Mouse (Mus musculus) T-helper 2 cell (primary cell): ENCODE measurements at regions not wholly inside any gene's neighbourhood (a gene's known extent, or its start where the extent isn't known, plus 50 kb on each side); places are given as distances from the start of the nearest gene placed in this dataset.

Experiments
- in situ Hi-C: fragments of 300-600 bp; cut with MboI, MseI; formaldehyde crosslinking; loops from one replicate; pipeline ENCODE4 v1.15.1; 2025; ENCODE audit warnings: high pct_unique_total_duplicates

GRCm38 (mm10) chr17:87501098-87501497, 54.4 kb upstream of the Calm2 start:
- in situ Hi-C loops = no loop called here

DNA sequence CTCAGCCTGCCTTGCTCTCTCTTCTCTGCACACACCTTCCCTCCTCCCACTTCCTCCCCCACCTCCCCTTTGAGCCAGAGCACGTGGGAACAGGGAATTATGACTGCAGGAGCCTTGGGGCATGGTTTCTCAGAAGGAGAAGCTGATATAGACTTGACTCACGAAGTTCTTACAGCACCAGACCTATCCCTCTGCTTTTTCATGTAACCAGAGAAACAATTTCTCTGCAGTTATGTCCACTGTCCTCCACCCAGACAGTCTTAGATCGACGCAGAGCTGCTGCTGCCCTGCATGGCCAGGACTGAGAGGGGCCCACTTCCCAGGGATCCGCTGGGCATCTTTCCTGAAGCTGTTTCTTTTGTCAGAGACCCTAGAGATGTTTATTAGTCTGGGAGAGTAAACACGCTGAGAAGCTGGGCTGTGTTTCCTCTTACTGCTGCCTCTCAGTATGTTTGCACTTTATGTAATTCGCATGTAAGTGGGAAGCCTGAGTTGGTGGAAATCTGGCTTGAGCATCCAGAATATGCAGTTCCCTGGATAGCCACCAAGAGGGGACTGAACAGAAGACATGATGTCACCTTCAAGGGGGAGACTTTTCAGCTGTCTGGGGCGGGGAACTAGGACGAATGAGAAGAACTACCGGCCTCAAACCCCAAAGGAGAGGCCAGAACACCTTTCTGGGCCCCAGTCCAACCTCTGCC, 55.1 kb upstream of the Calm2 start:
- in situ Hi-C loops = no loop called here

DNA sequence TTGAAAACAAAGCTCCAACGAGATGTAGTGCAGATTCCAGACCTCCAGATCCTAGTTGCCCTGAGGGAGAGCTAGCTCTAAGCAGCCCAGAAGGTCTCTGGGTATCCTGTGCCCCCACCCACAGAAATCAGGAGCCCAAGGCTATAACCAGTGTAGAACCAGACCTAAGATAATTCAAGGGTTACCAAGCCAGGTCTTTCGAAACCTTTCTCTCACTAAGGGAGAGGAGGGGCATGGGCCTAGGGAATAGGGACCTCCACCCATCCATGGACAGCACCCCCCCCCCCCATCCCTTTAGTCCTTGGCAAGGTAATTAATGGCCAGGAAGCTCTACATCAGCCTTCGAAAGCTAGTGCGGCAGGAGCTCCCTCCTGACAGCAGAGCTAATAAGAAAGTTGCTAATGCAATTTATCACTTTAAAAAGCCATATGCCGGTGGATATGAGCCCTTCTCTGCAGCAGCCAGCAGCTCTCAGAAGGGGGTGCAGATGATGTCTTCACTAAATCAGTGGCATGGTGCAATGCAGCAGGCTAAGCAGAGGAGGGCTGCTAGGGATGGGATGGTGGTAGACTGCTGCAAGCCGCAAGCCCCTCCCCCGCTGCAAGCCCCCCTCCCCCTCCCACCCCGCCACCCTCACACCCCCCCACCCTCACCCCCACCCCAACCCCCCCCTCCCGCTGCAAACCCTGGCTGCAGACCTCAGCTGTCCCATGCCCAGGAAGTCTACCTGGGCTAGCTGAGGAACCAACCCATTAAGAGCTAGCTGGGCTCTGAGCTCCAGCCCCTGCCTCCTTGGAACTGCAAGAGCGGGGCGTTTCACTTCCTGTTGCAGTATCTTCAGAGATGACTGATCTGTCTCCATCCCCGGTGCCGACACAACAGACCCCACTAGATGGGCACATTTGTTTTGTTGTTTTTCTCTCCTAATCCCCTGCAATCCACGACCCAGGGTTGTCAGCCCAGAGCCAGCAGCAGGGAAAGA, 55.9 kb upstream of the Calm2 start:
- in situ Hi-C loops = no loop called here

- in situ Hi-C loops = no loop called here
Observed at GRCm38 (mm10) chr17:87503491-87503890, 56.8 kb upstream of the Calm2 start.

GRCm38 (mm10) chr17:87504960-87505681, 58.4 kb upstream of the Calm2 start:
- in situ Hi-C loops = no loop called here

DNA sequence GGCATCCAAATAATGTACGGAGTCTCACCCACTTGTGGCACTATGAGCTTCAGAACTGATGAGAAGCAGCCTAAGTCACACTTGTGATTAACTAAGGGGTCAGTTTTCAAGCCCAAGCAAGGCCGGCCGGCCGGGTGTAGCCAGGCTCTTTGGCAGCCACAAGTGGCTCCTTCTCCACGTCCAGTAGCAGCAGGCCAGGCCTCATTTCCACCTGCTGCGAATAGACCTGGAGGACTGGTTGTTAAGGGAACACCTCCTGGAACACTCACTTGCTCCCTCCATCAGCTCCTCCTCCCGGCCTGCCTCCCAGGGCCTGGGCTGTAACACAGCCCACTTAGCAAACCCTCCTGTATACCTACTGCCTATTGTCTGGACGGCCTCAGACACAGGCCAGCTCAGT, 61.1 kb upstream of the Calm2 start:
- in situ Hi-C loops = no loop called here

- in situ Hi-C loops = no loop called here
Observed at GRCm38 (mm10) chr17:87508582-87509253, 62.0 kb upstream of the Calm2 start.

DNA sequence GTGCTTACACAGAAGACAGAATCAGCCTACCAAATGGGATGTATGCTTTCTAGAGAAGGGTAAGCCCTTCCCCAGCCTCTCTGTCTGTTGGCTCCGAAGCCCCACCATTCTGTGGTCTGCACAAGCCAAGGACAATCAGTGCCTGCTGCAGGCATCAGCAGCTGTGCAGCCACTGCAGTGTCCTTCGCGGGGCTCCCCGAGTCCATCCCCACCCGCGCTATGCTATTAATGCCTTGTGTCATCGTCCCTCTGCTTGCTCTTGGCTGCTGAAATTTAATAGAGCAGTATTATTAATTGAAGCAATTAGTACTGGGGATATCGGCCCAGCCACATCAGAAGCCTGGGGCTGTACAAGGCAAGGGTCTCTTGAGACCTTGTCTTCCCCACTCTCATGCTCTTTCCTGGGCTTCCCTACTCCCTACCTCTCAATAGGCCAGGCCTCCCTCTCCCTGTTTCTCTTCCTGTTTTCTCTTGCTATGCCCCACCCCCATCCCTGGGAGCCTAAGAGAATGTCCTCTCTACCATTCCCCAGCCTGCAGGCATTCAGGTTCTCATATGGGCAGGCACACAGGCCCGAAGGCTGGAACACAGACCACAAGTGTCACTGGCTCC, 65.4 kb upstream of the Calm2 start:
- in situ Hi-C loops = no loop called here

DNA sequence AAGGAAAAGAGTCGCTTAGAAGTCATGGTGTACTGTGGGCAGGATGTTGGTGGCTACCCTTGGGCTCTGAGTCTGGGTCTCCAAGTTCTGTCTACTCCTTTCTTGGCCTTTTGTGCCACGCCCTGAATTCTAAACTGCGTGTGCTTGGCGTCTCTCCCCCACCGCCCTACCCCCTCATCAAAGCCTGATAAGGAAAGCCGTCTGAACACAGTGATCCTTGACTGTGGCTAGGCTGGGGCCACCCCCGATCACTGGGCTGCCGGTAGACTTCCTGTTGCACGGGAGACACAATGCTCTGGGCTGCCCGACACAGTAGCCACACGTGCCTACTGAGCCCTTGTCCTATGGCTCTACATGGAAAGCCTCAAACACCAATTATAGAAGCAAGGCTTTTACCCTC, 67.1 kb upstream of the Calm2 start:
- in situ Hi-C loops = no loop called here

DNA sequence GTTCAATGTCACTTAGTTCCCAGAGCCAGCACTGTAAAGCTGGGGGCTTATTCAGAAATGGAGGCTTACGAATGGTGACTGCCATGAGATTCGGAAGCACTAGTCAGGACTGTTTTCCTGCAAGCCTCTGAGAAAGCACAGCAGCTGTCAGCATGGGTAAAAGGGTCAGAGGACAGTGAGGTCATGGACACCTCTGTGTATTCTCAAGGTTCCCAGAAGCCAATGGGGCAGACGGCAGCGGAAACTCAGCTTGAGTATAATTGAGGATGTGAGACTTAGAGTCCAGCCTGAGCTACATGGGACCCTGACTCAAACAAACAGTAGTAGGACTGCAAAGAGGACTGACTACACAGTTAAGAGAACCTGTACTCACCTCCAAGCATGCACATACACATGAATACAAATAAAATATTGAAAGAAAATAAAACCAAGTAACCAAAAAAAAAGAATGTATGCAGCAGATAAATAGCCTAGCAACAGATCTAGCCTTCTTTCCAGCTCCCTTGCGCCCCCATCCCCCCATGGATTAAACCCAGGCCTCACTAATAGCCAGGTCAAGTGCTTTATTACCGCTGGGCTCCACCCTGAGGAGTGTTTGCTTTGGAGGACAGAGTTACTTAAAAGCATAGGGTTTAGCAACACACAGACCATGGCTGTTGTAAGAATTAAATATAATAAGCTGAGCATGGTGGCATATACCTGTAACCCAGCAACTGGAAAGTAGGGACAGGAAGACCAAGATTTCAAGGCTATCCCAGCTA, 67.8 kb upstream of the Calm2 start:
- in situ Hi-C loops = no loop called here

GRCm38 (mm10) chr17:87517258-87517657, 70.5 kb upstream of the Calm2 start:
- in situ Hi-C loops = no loop called here

GRCm38 (mm10) chr17:87519454-87519853, 72.7 kb upstream of the Calm2 start:
- in situ Hi-C loops = no loop called here

- in situ Hi-C loops = no loop called here
Observed at GRCm38 (mm10) chr17:87520841-87521240, 74.1 kb upstream of the Calm2 start.

DNA sequence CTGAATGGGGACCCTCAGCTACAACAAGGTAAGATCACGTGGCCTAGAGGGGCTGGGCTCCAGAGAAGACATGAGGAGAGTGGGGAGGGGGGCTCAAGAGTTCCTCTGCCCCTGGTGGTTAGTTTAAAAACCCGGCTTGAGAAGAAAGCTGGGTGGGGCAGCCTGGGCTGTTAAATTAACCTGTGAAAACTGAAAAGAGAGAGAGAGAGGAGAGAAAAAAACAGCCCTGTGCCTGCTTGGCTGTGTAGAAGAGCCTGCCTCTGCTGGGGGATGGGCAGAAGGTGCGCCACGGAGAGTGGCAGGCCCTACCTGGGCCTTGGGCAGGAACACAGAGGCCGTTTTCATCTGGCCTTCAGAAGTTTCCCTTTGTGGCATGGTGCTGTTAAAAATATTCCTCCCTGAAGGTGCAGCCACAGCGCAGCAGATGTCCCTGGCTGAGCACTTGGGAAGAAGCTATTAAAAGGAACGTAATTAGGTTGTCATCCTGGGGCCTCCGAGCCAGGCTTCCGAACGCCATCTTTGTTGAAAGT, 75.0 kb upstream of the Calm2 start:
- in situ Hi-C loops = no loop called here

GRCm38 (mm10) chr17:87522500-87523091, 75.9 kb upstream of the Calm2 start:
- in situ Hi-C loops = no loop called here

DNA sequence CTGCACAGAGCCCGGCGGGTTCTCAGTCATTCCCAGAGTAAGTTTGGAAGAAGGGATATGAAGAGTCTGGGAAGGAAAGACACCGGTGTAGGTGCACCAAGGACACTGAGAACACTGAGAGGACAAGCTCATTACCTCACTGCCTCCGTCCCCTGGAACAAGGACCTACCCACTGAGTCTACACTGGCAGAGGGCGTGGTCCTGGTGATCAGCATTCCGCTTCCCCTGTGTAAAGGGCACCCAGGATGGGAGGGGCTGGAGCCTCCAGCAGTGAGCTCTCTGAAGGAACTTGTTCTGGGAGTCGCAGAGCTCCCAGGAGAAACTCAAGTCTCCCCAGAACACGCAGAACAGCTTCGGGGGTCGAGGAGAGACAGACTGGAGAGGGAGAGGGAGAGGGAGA, 76.9 kb upstream of the Calm2 start:
- in situ Hi-C loops = no loop called here

DNA sequence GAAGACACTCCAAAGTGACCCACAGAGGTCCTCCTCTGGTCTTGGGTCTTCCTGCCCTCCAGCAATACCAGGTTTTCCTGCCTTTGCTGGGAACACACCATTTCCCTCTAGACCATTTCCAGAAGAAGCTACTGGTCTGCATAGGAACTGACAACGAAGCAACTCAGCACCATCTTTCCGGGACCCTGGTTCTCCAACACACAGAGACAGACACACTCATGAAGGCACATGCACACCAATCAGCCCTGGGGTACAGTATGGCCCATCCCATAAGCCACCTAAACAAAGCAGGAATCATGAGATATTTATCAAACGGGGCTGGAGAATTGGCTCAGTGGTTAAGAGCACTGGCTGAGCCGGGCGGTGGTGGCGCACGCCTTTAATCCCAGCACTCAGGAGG, 80.4 kb upstream of the Calm2 start:
- in situ Hi-C loops = no loop called here

DNA sequence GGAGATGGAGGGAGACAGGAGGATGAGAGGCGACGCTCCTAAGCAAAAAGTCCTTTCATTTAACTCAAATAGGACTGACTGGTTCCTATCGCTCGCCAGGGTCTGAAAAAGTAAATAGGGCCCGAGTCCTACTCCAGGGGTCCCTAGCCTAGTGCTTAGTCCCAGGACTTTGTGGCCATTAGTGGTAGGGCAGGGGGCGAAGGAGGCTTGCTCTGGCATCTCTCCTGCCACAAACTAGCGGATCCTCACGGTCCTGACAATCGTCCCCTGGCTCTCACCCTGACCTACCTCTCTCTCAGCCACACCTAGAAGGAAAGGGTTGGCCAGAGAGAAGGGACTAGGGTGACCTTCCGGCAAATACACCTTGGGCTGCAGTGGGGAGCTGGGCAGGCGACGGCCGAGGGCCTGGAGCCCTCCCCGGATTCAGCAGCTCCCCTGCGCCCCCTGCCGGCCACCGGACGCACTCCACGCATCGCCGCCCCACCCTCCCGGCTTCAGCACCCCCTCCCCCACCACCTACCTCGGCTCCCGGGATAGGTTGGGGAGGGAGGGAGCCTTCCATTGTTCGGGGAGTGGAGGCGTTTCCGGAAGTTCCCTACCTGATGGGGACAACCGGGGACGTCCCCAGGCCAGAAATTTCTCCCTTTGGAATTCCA, 83.6 kb upstream of the Calm2 start:
- in situ Hi-C loops = no loop called here

DNA sequence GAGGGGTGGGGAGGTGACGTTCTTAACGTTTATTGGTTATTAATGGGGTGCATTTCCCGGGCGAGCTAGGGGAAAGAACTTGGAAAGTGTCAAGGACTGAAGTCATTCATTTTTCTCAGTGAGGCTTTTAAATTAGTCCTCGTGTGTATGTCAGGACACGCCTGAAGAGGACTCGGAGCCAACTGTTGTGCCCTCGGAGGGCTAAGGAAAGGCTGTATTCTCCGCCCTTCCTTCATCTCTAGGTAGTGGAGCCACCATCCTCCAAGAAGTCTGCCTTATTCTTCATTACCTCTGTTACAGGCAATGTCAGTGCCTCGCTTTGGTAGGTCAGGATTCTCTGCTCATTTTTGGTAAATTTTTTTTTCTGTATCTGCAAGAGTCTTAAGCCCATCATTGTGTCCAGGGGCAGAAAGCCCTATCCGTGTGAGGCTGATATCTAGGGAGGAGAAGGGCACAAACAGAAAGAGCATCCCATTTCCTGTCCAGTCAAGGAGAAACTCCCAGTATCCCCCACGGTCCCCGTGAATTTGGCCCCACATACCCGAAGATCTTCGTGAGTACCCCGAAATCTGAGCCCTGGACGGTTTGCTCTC, 84.2 kb upstream of the Calm2 start:
- in situ Hi-C loops = no loop called here
